Mouse (Mus musculus) ES-E14 (cell line): ENCODE data around the gene Fhl2. TPM values are rescaled to one million over a fixed set of nuclear protein-coding genes. Genes with fewer than 3 reads are reported as not detected.

Experiments used
- DNase-seq: peaks from one replicate; pipeline ENCODE4 v3.0.0-alpha.2; 2013; ENCODE audit warnings: low read depth, low spot score
- H3K27ac ChIP-seq: 2 replicates; pipeline ENCODE4 v1.5.1; 2012; ENCODE audit warnings: low read depth, mild to moderate bottlenecking, low read length, moderate library complexity, mixed read lengths; ENCODE audit not compliant: poor library complexity, insufficient read depth, severe bottlenecking
- H3K36me3 ChIP-seq: 2 replicates; pipeline ENCODE4 v1.6.1; 2012; ENCODE audit warnings: mild to moderate bottlenecking, low read length, moderate library complexity, mixed read lengths; ENCODE audit not compliant: control insufficient read depth, poor library complexity, insufficient read depth, severe bottlenecking
- H3K4me1 ChIP-seq, 2 experiments: fragments of 150-350 bp in 1 of 2; sonication (generic) in 1 of 2; 2 replicates each; pipeline ENCODE4 v1.6.1; 2012; ENCODE audit warnings: low read length in 2 of 2, mild to moderate bottlenecking in 1 of 2, mixed read lengths in 1 of 2; ENCODE audit not compliant: control insufficient read depth in 2 of 2, insufficient read depth in 2 of 2, poor library complexity in 1 of 2
- H3K4me3 ChIP-seq, 2 experiments: fragments of 150-350 bp in 1 of 2; sonication (generic) in 1 of 2; 2 replicates each; pipeline ENCODE4 v1.5.1; 2012; ENCODE audit warnings: low read length in 2 of 2, low read depth in 1 of 2, mild to moderate bottlenecking in 1 of 2, mixed read lengths in 1 of 2; ENCODE audit not compliant: insufficient read depth in 1 of 2, poor library complexity in 1 of 2, severe bottlenecking in 1 of 2
- H3K9ac ChIP-seq: 2 replicates; pipeline ENCODE4 v1.6.1; 2012; ENCODE audit warnings: low read depth, mild to moderate bottlenecking, low read length, mixed read lengths; ENCODE audit not compliant: poor library complexity, insufficient read depth, severe bottlenecking
- H3K9me3 ChIP-seq: fragments of 150-350 bp; sonication (generic); 2 replicates; pipeline ENCODE4 v1.6.1; 2012; ENCODE audit warnings: low read depth, mild to moderate bottlenecking, low read length; ENCODE audit not compliant: control insufficient read depth, insufficient read depth
- CHD2 ChIP-seq: IDR thresholded peaks from 2 replicates; pipeline ENCODE4 v1.6.1; 2014; ENCODE audit warnings: mild to moderate bottlenecking, low read depth, low read length, inconsistent platforms
- HCFC1 ChIP-seq: IDR thresholded peaks from 2 replicates; pipeline ENCODE4 v1.6.1; 2012; ENCODE audit warnings: low read length, inconsistent platforms, borderline replicate concordance; ENCODE audit not compliant: insufficient read depth
- MAFK ChIP-seq: IDR thresholded peaks from 2 replicates; pipeline ENCODE4 v1.6.1; 2014; ENCODE audit warnings: mild to moderate bottlenecking, low read depth, low read length, inconsistent platforms; ENCODE audit not compliant: insufficient read depth
- ZC3H11A ChIP-seq: IDR thresholded peaks from 2 replicates; pipeline ENCODE4 v1.6.1; 2012; ENCODE audit warnings: low read depth, mild to moderate bottlenecking, inconsistent platforms, low read length, borderline replicate concordance
- ZNF384 ChIP-seq: IDR thresholded peaks from 2 replicates; pipeline ENCODE4 v1.6.1; 2012; ENCODE audit warnings: low read depth, low read length, inconsistent platforms
- in situ Hi-C, 2 experiments: fragments of 600-800 bp; cut with MboI; formaldehyde crosslinking; loops; one replicate each; pipeline ENCODE4 v1.15.1; 2025; ENCODE audit warnings: low sequenced_read_pairs in 2 of 2, inconsistent platforms in 1 of 2; ENCODE audit not compliant: unreplicated experiment in 2 of 2
- total RNA-seq: library from RNA; depleted of rRNA; stranded (reverse); fragments of 300-350 nt; gene quantifications from 2 replicates; pipeline ENCODE4 v1.2.3, GENCODE M21; 2012

Fhl2 gene
- total RNA-seq, 1 experiment = 27.4 TPM

GRCm38 (mm10) chr1:43163084-43163466 lies 33.7 kb downstream of the Fhl2 start:
- no peak for TF ChIP-seq ZNF384
- no peak for TF ChIP-seq CHD2
- no peak for TF ChIP-seq ZC3H11A
- TF ChIP-seq HCFC1 = no peak
- no peak for TF ChIP-seq MAFK
- DNase-seq = no peak
- Histone ChIP-seq H3K9ac (no peak overlapping the region), H3K4me1 (peaks cover 3 to 6% of the 10 kb centered on the region in 2 experiments; a peak in 2 of 4 replicates), H3K4me3 (peak overlapping the region; percentile 64), H3K9me3 (no peaks in the 10 kb centered on the region), H3K36me3 (no peaks in the 10 kb centered on the region), H3K27ac (no peak overlapping the region)
- in situ Hi-C loops = no loop called here

- no peak for DNase-seq
- TF ChIP-seq CHD2 (no peak), ZNF384 (no peak), ZC3H11A (no peak), MAFK (no peak), HCFC1 (no peak)
- H3K36me3 ChIP-seq = no peaks in the 10 kb centered on the region
- no peaks in the 10 kb centered on the region for H3K9me3 ChIP-seq
- no peak overlapping the region for H3K9ac ChIP-seq
- no peak overlapping the region for H3K27ac ChIP-seq
- H3K4me1 ChIP-seq = peaks cover under 1 to 6% of the 10 kb centered on the region in 2 experiments; a peak in 2 of 4 replicates
- in situ Hi-C loops = no loop called here
- H3K4me3 ChIP-seq = no peak overlapping the region
Observed at GRCm38 (mm10) chr1:43162394-43162793, 34.4 kb downstream of the Fhl2 start.

- TF ChIP-seq MAFK (no peak), CHD2 (no peak), ZC3H11A (no peak), ZNF384 (no peak), HCFC1 (no peak)
- no peak overlapping the region for H3K27ac ChIP-seq
- DNase-seq = no peak
- no peak overlapping the region for H3K9ac ChIP-seq
- H3K4me3 ChIP-seq = no peak overlapping the region
- peaks cover 0 to 6% of the 10 kb centered on the region in 2 experiments; a peak in 1 of 4 replicates for H3K4me1 ChIP-seq
- H3K36me3 ChIP-seq = no peaks in the 10 kb centered on the region
- no peaks in the 10 kb centered on the region for H3K9me3 ChIP-seq
- in situ Hi-C loops = loop anchor here in 1 of 2 experiments (10.0 kb wide), 1 partner anchor 585 kb away; no protein-coding TSS in a partner anchor
Observed at GRCm38 (mm10) chr1:43159429-43159828, 37.4 kb downstream of the Fhl2 start.

- no peak for DNase-seq
- TF ChIP-seq ZNF384 (no peak), ZC3H11A (no peak), CHD2 (no peak), MAFK (no peak), HCFC1 (no peak)
- in situ Hi-C loops = loop anchor here in 1 of 2 experiments (10.0 kb wide), 1 partner anchor 587 kb away; no protein-coding TSS in a partner anchor
Observed at GRCm38 (mm10) chr1:43157907-43158306, 38.9 kb downstream of the Fhl2 start.

GRCm38 (mm10) chr1:43154491-43154890 lies 42.3 kb downstream of the Fhl2 start:
- H3K4me1 ChIP-seq = no peaks in the 10 kb centered on the region
- DNase-seq = no peak

More at GRCm38 (mm10) chr1:43157907-43158306, 38.9 kb downstream of the Fhl2 start:
- Histone ChIP-seq H3K9me3 (no peaks in the 10 kb centered on the region), H3K9ac (no peak overlapping the region), H3K4me1 (no peaks in the 10 kb centered on the region), H3K36me3 (no peaks in the 10 kb centered on the region), H3K27ac (no peak overlapping the region), H3K4me3 (no peak overlapping the region)

More at GRCm38 (mm10) chr1:43154491-43154890, 42.3 kb downstream of the Fhl2 start:
- Histone ChIP-seq H3K36me3 (no peaks in the 10 kb centered on the region), H3K4me3 (no peak overlapping the region), H3K27ac (no peak overlapping the region), H3K9ac (no peak overlapping the region), H3K9me3 (no peaks in the 10 kb centered on the region)
- TF ChIP-seq MAFK = no peak
- TF ChIP-seq ZC3H11A = no peak
- no peak for TF ChIP-seq HCFC1
- in situ Hi-C loops = loop anchor here in 1 of 2 experiments (10.0 kb wide), 1 partner anchor 590 kb away; no protein-coding TSS in a partner anchor
